Mouse (Mus musculus) hindbrain, postnatal 0 days (tissue): ENCODE results near the gene Gfer. TPM values are rescaled to one million over a fixed set of nuclear protein-coding genes. Genes with fewer than 3 reads are reported as not detected.

Experiments used
- ATAC-seq: fragments of 200-750 bp; cut with Nextera tagmentation; 2 replicates; pipeline ENCODE4 v1.8.0; 2017; ENCODE audit warnings: mild to moderate bottlenecking, moderate TSS enrichment, moderate library complexity
- DNase-seq: peaks from one replicate; pipeline ENCODE4 v3.0.0-alpha.2; 2015; ENCODE audit warnings: low spot score
- H3K27ac ChIP-seq: fragments of 300-500 bp; sonication (generic); 2 replicates; pipeline ENCODE4 v1.5.1; 2014; ENCODE audit warnings: mild to moderate bottlenecking
- H3K27me3 ChIP-seq: fragments of 300-500 bp; sonication (generic); 2 replicates; pipeline ENCODE4 v1.6.1; 2014; ENCODE audit warnings: low read length, mixed read lengths; ENCODE audit not compliant: insufficient read depth
- H3K36me3 ChIP-seq: fragments of 300-500 bp; sonication (generic); 2 replicates; pipeline ENCODE4 v1.6.1; 2014; ENCODE audit warnings: low read length, mixed read lengths; ENCODE audit not compliant: insufficient read depth
- H3K4me1 ChIP-seq: fragments of 300-500 bp; sonication (generic); 2 replicates; pipeline ENCODE4 v1.6.1; 2014; ENCODE audit warnings: antibody characterized with exemption, low read length, mixed read lengths; ENCODE audit not compliant: insufficient read depth
- H3K4me2 ChIP-seq: fragments of 300-500 bp; sonication (generic); 2 replicates; pipeline ENCODE4 v1.6.1; 2014; ENCODE audit warnings: low read depth, mild to moderate bottlenecking, low read length, moderate library complexity, mixed read lengths
- H3K4me3 ChIP-seq: fragments of 300-500 bp; sonication (generic); 2 replicates; pipeline ENCODE4 v1.5.1; 2014; ENCODE audit warnings: low read length
- H3K9ac ChIP-seq: fragments of 300-500 bp; sonication (generic); replicated peaks from 2 replicates; pipeline ENCODE4 v1.6.1; 2014; ENCODE audit warnings: mild to moderate bottlenecking, low read length, moderate library complexity, mixed read lengths
- H3K9me3 ChIP-seq: fragments of 300-500 bp; sonication (generic); 2 replicates; pipeline ENCODE4 v1.6.1; 2016; ENCODE audit warnings: low read length, mixed read lengths
- CTCF ChIP-seq: IDR thresholded peaks from 2 replicates; pipeline ENCODE4 v1.5.1; 2016; ENCODE audit warnings: antibody characterized with exemption, control low read depth, low read depth
- WGBS: fragments of 180-500 bp; shearing (Covaris S2); extraction: QIAGEN DNeasy Blood & Tissue Kit; methylation state at CpG from one replicate; pipeline ENCODE4 v1.1.7; 2014; 5-methylcytosine and 5-hydroxymethylcytosine counted together
- polyA plus RNA-seq: library from polyadenylated mRNA; unstranded; fragments of >200 nt; fragmentation: Nextera tagmentation; extraction: Ambion mirVana; gene quantifications from 2 replicates; pipeline ENCODE4 v1.2.1, GENCODE M21; 2015
- total RNA-seq: library from RNA; depleted of rRNA; stranded (reverse); fragments of >200 nt; gene quantifications from 2 replicates; pipeline ENCODE4 v1.2.3, GENCODE M21; 2014

The Gfer gene
- total and polyA plus RNA-seq, 2 experiments from 2014 or later, result 26.1 to 39.7 TPM

DNA sequence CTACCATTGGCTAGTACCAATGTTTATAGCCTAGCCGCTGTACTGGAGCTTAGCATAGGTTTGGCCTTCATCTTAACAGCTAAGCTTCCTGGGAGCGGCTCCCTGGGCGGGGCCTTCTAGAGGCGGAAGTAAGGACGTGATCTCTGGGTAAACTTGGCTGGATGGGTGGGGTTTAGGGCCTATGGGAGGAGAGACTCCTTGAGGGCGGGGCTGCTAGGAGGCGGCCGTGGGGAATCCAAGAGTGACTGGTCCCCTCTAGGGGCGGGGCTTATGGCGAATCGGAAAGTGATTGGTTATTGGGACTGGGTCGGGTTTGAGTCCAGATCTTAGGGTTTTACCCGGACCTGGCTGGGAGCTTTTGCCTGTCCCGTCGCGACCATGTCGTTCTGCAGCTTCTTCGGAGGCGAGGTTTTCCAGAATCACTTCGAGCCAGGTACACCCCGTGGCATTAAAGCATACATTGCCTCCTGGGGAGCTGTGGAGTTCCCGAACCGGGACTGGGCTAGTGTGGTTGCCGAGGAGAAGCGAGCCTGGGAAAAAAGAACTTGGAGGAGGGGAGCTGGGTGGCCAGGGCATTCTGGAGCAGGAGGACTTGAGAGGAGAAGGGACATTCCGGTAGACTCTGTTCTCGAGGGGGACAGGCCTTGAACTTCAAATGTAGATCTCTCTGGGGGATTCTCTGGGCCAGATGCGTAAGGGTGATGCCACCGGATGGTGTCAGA lies 40.5 kb upstream of the Gfer start, which contains the start of gene Msrb1:
Msrb1 (plus strand) TSS at position 313 of the 722 bp plus-strand sequence.
- Histone ChIP-seq H3K36me3 (no peaks in the 10 kb centered on the region), H3K27ac (peak within 1 kb of the TSS; percentile 45; the same call in 1 of the 2 replicates), H3K4me1 (0 out of 2 replicates have a peak, but pooled peaks cover 5% of the 10 kb centered on the region), H3K9ac (peak within 1 kb of the TSS; percentile 64), H3K4me3 (peak within 1 kb of the TSS; percentile 59), H3K27me3 (no peaks in the 10 kb centered on the region), H3K9me3 (no peaks in the 10 kb centered on the region), H3K4me2 (peak within 1 kb of the TSS; percentile 95)
- 3% methylated on average over 29 of the region's 29 CpGs for WGBS
- peak; percentile 95 for DNase-seq
- ATAC-seq, result peak; percentile 96
- no peak for TF ChIP-seq CTCF

DNA sequence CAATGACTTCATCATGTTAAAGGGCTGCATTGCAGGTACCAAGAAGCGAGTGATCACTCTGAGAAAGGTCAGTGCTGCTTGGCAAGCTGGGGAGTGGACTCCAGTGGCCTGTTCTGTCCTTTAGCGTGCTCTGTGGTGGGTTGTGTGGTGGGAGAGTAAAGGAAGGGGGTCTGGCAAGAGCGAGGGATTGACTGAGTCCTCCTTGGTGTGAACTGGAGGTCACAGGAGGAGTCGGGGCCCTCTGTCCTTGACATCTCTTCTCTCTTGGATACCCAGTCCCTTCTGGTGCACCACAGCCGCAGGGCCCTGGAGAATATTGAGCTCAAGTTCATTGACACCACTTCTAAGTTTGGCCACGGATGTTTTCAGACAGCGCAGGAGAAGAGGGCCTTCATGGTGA lies 39.5 kb upstream of the Gfer start:
- Histone ChIP-seq H3K4me1 (0 out of 2 replicates have a peak, but pooled peaks cover 5% of the 10 kb centered on the region), H3K27me3 (no peaks in the 10 kb centered on the region), H3K36me3 (no peaks in the 10 kb centered on the region), H3K4me3 (no peak overlapping the region), H3K4me2 (no peak overlapping the region), H3K9me3 (no peaks in the 10 kb centered on the region), H3K27ac (no peak overlapping the region), H3K9ac (no peak overlapping the region)
- TF ChIP-seq CTCF, result no peak
- 86% methylated on average over 7 of the region's 7 CpGs for WGBS
- no peak for DNase-seq
- ATAC-seq, result no peak

DNA sequence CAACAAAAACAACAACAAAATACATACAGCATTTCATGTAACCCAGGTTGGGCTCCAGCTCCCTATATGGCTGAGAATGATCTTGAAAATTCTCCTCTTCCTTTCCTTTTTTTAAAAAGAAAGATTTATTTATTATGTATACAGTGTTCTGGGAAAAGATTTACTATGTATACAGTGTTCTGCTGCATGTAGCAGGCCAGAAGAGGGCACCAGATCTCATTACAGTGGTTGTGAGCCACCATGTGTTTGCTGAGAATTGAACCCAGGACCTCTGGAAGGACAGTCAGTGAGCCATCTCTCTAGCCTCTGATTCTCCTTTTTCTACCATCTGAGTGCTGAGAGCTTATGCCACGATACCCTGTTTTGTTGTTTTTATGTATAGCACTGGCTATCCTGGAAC lies 38.6 kb upstream of the Gfer start:
- Histone ChIP-seq H3K4me3 (no peak overlapping the region), H3K27ac (no peak overlapping the region), H3K36me3 (no peaks in the 10 kb centered on the region), H3K4me1 (0 out of 2 replicates have a peak, but pooled peaks cover 5% of the 10 kb centered on the region), H3K27me3 (no peaks in the 10 kb centered on the region), H3K9ac (no peak overlapping the region), H3K4me2 (no peak overlapping the region), H3K9me3 (no peaks in the 10 kb centered on the region)
- no peak for DNase-seq
- 82% methylated on average over 1 of the region's 1 CpGs for WGBS
- no peak for TF ChIP-seq CTCF
- no peak for ATAC-seq

DNA sequence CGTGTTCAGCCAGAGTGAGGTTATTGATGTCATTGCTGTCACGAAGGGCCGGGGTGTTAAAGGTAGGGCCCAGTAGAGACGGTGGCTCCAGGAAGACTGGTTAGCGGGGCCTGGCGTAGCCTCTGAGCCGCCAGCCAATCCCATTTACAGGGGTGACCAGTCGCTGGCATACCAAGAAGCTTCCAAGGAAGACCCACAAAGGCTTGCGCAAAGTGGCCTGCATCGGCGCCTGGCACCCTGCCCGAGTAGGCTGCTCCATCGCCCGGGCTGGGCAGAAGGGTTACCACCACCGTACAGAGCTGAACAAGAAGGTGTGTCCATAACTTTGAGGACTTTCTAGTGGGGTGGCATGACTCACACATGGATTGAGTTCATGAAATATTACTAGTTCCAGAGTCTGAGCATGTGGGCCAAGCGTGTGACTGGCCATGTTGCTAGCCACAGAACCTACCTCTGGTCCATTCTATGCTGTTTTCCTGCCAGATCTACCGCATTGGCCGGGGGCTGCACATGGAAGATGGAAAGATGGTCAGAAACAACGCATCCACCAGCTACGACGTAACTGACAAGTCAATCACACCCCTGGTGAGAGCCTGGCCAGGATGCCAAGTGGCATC lies 37.6 kb upstream of the Gfer start:
- ATAC-seq (no peak), DNase-seq (no peak)
- no peaks in the 10 kb centered on the region for H3K36me3 ChIP-seq
- H3K4me1 ChIP-seq, result 0 out of 2 replicates have a peak, but pooled peaks cover 5% of the 10 kb centered on the region
- no peaks in the 10 kb centered on the region for H3K27me3 ChIP-seq
- H3K27ac ChIP-seq, result no peak overlapping the region
- no peak overlapping the region for H3K4me2 ChIP-seq
- WGBS, result 88% methylated on average over 21 of the region's 21 CpGs
- no peak for TF ChIP-seq CTCF
- no peak overlapping the region for H3K9ac ChIP-seq
- H3K9me3 ChIP-seq, result no peaks in the 10 kb centered on the region
- no peak overlapping the region for H3K4me3 ChIP-seq

DNA sequence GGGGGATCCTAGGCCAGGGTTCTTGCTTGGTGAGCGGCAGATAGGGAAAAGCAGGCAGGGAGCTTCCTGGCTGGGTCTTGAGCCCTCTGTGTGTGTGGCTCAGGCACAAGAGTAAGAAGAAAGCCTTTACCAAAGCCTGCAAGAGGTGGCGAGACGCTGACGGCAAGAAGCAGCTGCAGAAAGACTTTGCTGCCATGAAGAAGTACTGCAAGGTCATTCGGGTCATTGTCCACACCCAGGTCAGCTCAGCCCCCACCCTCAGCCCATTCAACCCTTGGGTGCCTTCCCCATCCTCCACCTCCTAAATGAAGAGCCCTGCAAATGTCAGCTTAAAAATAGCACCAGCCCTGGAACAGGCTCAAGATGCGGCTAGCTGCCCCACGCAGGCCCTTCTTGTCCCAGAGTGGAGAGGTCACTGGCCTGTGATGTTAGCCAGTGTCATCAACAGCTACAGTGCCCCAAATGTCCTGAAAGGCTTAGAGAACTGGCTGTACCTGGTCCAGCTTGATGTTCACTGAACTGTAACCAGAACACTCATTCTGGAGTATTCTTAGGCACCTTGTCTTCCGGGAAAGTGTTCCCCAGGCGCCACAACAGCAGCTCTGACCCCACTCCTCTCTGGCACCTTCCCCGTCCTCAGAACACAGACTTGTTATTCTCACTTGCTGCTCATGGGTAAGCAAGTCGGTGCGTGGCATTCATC lies 36.4 kb upstream of the Gfer start:
- 76% methylated on average over 12 of the region's 12 CpGs for whole genome bisulfite sequencing
- no peak for ATAC-seq

DNA sequence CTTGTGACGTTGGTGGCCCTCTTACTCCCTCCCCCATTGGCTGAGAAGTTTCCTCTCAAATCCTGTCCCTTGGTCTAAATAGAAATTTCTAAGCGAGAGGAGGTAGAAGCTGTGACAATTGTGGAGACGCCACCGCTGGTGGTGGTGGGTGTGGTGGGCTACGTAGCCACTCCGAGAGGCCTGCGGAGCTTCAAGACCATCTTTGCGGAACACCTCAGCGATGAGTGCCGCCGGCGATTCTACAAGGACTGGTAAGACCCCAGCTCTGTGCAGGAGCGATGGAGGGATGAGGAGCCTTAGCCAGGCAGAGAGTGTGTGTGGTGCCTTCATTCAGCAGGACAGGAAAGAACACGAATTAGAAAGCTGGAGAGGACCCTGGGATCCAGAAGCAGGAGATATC lies 34.8 kb upstream of the Gfer start:
- no peaks in the 10 kb centered on the region for H3K27me3 ChIP-seq
- H3K36me3 ChIP-seq, result no peaks in the 10 kb centered on the region
- H3K9me3 ChIP-seq, result no peaks in the 10 kb centered on the region
- H3K4me2 ChIP-seq, result no peak overlapping the region
- no peak for TF ChIP-seq CTCF
- no peak for ATAC-seq
- no peaks in the 10 kb centered on the region for H3K4me1 ChIP-seq
- H3K27ac ChIP-seq, result no peak overlapping the region
- no peak overlapping the region for H3K4me3 ChIP-seq
- H3K9ac ChIP-seq, result no peak overlapping the region
- 79% methylated on average over 14 of the region's 14 CpGs for WGBS
- DNase-seq, result no peak

More for the DNA sequence above, 36.4 kb upstream of the Gfer start:
- DNase-seq, result no peak
- H3K27me3 ChIP-seq, result no peaks in the 10 kb centered on the region
- H3K4me1 ChIP-seq, result 0 out of 2 replicates have a peak, but pooled peaks cover 5% of the 10 kb centered on the region
- H3K4me2 ChIP-seq, result no peak overlapping the region
- no peak overlapping the region for H3K27ac ChIP-seq
- no peak for TF ChIP-seq CTCF
- no peaks in the 10 kb centered on the region for H3K9me3 ChIP-seq
- no peak overlapping the region for H3K4me3 ChIP-seq
- no peaks in the 10 kb centered on the region for H3K36me3 ChIP-seq
- no peak overlapping the region for H3K9ac ChIP-seq
